Mouse (Mus musculus) mesoderm, embryonic 11.5 days (tissue): ENCODE results near the gene Myo1h.

Source experiments
- DNase-seq: peaks from one replicate; pipeline ENCODE4 v3.0.0-alpha.2; 2012; ENCODE audit warnings: low read depth, low spot score

The Myo1h gene

DNA sequence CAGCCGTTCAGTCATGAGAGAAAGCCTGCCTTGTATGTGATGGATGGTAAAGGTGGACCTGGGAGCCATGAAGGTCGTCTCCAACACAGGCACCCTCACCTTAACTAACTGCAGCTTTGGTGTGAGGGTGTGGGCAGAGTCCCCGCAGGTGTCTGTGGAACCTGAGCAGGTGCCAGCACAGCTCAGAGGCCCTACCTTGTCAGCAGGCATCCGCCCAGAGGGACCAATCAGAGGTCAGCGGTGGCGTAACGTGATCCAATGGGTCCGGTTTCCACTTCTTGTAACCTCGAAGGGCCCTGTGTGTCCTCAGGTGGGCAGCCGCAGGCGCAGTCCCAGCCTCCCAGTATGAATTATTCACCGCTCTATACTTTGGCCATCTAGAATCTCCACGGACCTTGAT is at the start of gene Myo1h:
Myo1h (plus strand) TSS at position 293 of the 400 bp plus-strand sequence.
- DNase-seq, result no peak

GRCm38 (mm10) chr5:114239737-114240136 is 49.2 kb upstream of the Myo1h start:
- DNase-seq, result no peak

GRCm38 (mm10) chr5:114246465-114246864 is 42.5 kb upstream of the Myo1h start:
- no peak for DNase-seq

- peak; percentile 89 for DNase-seq
These were observed 40.8 kb upstream of the Myo1h start for GRCm38 (mm10) chr5:114248174-114248589.

DNA sequence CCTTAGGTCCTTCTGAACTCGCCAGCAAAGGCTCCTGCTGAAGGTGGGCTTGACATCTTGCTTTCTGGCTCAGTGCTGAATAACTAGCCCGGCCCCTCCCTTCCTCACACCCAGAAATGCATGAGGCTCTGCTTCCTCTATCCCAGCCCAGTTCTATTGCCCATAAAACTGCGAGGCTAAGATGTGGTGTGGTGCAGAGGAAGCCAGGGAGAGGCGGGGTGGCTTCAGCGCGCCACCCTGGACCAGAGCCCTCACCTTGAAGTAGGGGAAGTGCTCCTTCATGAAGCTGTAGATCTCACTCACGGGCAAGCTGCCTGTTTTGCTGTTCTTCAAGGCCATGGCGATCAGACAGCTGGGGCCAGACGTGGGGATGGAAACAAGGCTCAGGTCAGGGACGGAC is 29.5 kb upstream of the Myo1h start:
- DNase-seq, result no peak

GRCm38 (mm10) chr5:114261494-114261893 is 27.5 kb upstream of the Myo1h start:
- no peak for DNase-seq

DNA sequence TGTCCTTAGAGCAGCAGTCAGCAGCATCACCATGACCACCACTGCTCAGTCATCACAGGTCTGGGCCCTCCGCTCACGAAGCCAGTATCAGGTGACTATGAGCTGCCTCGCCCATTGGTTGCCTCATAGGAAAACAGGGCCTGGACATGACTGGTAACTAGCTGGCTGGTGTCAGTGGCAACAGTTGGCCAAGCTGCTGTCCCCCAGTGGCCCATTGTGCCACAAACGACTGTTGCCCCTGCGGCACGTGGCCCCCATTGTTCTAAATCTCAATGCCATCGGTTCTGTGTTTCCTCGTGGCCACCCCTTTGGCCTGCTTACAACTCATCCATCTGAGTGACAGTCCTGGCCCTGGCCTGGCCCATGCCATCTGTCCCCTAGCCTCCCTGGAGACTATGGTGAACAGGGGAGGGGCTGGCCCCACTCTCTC is 24.9 kb upstream of the Myo1h start:
- peak; percentile 57 for DNase-seq

GRCm38 (mm10) chr5:114264791-114265190 is 24.2 kb upstream of the Myo1h start:
- no peak for DNase-seq

- DNase-seq, result no peak
These were observed 20.3 kb upstream of the Myo1h start for GRCm38 (mm10) chr5:114268646-114269045.

- no peak for DNase-seq
These were observed 19.5 kb upstream of the Myo1h start for GRCm38 (mm10) chr5:114269499-114269898.

- peak; percentile 36 for DNase-seq
These were observed 19.0 kb upstream of the Myo1h start for GRCm38 (mm10) chr5:114269984-114270383.

DNA sequence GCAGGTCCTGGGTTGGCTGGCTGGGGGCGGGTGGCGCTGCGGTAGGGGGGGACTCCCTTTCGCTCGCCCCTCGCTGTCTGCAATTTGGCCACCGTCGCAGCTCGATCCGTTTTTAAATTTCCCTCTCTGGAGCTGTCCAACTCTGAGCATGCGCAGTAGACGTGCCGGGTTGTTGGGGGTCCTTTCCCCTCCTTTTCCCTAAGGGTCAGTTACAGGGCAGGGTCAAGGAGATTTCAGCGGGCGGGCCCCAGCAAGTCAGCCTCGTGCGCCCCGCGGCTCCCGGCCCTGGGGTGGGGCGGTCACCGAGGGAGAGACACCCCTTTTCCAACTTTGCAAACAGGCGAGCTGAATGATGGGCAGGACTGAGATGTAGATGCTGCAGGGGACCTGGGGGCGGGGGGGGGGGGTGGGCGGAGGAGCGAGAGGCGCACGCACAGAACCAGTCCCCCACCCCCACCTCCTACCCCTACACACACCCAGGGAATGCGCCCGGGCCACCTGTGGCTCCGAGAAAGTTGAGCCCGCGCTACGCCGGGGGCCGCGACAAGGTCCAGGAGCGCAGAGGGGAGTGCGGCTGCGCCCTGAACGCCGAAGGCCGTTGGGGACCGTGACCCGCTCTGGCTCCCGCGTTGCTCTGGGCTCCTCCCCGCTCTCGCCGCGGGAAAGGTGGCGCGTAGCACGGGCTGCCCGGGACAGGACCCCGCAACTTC is 15.1 kb upstream of the Myo1h start, which contains the start of gene Foxn4:
Foxn4 (minus strand) TSS at position 115 of the 710 bp plus-strand sequence.
- peak; percentile 56 for DNase-seq

- DNase-seq, result no peak
These were observed 13.6 kb upstream of the Myo1h start for GRCm38 (mm10) chr5:114275339-114275738.

DNA sequence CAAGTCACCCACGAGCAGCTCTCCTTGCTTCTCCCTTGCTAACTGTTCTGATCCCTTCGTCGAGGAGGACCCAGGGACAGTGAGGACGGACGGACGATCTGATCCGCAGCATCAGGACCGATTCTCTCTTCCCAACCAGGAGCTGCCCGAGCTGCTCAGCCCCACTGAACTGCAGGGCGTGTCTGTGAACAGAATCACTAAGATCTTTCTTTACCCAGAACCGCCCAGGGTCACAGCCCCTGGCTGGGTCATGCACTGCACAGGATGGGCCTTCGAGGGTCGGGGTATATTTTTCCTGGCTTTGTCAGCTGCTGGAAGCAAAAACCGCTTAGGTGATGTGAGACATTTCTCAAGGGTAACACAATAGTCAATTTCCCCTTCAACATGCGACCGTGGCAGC is 13.0 kb upstream of the Myo1h start:
- DNase-seq, result no peak

GRCm38 (mm10) chr5:114279382-114280143 is 9.4 kb upstream of the Myo1h start:
- peak; percentile 61 for DNase-seq

DNA sequence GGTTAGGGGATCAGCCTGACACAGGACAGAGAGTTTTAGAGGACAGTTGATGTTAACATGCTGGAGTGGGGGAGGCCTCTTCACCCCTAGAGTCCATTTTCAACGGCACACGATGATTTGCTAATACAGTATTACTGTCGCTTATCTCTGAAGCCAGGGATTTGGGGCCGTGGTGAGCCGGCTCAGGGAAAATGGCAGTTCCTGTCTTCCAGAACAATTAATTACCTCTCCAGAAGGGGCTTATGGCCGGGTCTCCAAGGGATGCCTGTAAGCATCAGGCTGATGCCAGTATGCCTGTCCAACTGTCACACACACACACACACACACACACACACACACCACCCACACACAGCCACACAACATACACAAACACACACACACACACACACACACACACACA is 6.6 kb upstream of the Myo1h start:
- DNase-seq, result no peak

DNA sequence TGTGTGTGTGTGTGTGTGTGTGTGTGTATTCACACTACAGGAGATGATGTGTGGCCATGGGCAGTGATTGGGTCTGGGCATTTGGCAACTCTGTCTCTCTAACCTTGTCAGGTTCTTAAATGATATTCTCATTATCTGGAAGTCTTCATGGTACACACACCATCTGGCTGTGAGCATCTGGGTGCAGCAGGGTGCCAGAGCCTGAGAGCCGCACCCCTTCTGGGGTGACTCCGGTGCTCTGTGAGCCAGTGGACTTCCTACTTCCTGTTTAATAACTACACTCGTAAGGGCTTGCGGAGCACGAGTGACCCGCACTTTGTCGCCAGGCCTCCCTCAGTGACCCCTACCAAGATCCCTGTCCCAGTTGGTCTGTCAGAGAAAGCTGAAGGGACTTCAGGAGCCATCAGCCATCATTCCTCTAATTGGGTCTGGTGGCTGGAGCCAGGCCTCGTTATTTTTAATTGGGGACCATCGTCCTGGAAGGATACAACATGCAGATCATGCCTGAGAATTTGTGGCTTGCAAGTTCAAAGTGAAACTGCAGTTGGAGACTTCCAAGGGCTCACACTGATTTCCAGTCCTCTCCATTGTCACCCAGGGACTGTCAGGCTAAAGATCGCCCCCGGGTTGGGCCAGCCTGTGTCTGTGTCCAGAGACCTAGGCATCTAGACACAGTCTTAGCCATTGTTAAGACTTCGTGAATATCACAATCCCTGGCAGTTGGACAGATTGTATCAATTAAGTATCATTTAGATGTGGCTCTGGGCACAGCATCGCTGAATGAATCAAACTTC is 4.2 kb upstream of the Myo1h start:
- no peak for DNase-seq

DNA sequence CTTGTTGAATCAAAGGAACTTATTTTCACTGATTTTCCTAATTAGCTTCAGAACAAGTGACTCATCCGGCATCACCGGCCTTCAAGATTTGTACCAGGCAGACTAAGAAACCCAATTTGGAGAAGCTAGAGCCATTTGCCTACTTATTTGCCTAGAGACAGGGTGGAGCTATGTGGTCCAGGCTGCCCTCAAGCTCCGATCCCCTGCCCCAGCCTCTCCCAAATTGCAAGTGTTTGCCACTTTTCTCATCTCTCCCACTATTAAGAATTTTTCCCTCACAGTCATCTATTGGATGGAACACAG is 3.6 kb upstream of the Myo1h start:
- no peak for DNase-seq

GRCm38 (mm10) chr5:114286102-114286501 is 2.9 kb upstream of the Myo1h start:
- DNase-seq, result no peak

DNA sequence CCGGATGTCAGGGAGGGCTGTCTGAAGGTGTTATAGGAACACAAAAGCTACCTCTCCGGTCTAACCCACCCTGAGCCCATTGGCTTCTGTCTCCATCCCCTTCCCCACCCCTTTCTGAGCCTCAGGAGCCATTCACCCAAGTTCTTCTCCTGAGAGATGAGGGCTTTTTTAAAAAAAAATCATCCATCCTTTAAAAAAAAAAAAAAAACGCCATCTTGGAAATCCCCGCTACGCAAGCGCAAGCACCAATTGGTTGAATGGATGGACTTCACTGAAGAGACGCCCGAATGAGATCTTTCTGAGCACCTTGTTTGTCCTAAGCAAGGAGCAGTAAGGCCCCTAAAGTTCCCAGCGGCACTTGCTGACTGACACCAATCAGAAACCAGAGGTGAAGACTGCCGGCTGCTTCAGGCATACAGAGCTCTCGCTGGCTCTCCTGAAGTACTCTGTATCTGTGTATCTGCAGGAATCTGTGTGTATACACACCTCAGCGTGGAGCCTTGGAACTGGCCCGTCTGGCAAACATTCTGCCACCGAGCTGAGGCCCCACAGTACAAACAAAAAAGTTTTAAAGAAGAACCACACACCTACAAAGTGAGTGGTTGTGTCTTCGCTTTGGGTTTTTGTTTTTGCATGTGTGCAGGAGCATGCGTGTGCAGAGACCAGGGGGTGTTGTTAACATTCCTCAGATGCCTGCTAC is 1.9 kb upstream of the Myo1h start:
- no peak for DNase-seq

- DNase-seq, result no peak
These were observed 570 bp upstream of the Myo1h start for GRCm38 (mm10) chr5:114288396-114288795.

- DNase-seq, result no peak
These were observed 1.0 kb downstream of the Myo1h start for GRCm38 (mm10) chr5:114290004-114290403.
